Mouse (Mus musculus) adrenal gland, postnatal 0 days (tissue): ENCODE data around the gene Samm50. TPM values are rescaled to one million over a fixed set of nuclear protein-coding genes. Genes with fewer than 3 reads are reported as not detected.

Experiments
- microRNA-seq: library from miRNA; unstranded; fragments of <30 nt; microRNA quantifications from one replicate; pipeline ENCODE4, GENCODE M21; 2016; ENCODE audit warnings: borderline replicate concordance; ENCODE audit not compliant: insufficient number of aligned reads
- polyA plus RNA-seq: library from polyadenylated mRNA; unstranded; fragments of >200 nt; fragmentation: Nextera tagmentation; extraction: Ambion mirVana; gene quantifications from 2 replicates; pipeline ENCODE4 v1.2.1, GENCODE M21; 2015

The Samm50 gene
- 69.1 and 127 TPM in 2 replicates for polyA plus RNA-seq

DNA sequence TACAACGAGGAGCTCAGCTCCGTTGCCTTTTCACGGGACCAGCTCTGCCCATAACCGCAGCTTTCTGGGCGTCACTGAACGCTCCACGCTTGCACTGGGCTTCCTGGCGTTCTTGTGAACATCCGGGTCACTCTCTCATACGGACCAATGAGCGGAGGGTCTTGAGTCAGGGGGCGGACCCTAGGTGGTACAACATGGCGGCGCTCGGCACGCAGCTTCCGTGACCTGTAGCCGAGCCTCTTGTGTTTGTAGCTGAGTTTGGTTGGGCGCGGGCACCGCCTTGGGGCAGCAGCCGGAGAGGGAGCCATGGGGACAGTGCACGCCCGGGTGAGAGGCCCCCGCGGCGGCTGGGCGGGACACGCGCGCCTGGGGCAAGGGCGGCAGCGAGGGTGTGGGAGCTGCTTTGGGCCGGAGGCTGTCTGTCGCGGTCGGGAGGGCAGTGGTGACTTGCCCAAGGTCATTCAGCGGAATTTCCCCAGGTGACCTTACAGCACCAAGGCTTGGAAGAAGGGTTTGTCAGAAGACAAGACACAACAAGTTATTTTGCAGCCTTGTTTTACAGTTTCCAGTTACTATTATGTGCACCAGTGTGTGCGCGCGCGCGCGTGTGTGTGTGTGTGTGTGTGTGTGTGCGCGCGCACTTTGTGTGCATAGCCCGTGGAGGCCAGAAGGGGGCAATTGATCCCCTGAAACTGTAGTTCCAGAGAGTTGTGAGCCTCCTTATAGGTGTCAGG lies at the start of gene Samm50:
Gene Samm50 (plus strand): TSS at position 184 of the 734 bp plus-strand sequence.

DNA sequence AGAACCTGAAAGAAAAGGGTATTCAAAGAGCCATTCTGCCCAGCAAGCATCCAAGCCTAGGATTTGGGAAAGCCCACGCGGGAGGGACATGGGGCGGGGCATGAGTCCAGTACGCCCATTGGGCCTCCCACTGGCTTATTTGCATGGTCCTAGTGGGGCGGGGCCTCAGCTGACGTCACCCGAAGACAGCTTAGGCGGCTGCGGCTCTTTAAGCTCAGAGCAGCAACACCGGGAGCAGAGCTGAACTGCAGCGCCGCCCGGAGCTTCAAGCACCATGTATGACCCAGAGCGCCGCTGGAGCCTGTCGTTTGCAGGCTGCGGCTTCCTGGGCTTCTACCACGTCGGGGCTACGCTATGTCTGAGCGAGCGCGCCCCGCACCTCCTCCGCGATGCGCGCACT lies 24.4 kb upstream of the Samm50 start, which contains the start of gene Pnpla3:
Gene Pnpla3 (plus strand): TSS at position 238 of the 400 bp plus-strand sequence.

DNA sequence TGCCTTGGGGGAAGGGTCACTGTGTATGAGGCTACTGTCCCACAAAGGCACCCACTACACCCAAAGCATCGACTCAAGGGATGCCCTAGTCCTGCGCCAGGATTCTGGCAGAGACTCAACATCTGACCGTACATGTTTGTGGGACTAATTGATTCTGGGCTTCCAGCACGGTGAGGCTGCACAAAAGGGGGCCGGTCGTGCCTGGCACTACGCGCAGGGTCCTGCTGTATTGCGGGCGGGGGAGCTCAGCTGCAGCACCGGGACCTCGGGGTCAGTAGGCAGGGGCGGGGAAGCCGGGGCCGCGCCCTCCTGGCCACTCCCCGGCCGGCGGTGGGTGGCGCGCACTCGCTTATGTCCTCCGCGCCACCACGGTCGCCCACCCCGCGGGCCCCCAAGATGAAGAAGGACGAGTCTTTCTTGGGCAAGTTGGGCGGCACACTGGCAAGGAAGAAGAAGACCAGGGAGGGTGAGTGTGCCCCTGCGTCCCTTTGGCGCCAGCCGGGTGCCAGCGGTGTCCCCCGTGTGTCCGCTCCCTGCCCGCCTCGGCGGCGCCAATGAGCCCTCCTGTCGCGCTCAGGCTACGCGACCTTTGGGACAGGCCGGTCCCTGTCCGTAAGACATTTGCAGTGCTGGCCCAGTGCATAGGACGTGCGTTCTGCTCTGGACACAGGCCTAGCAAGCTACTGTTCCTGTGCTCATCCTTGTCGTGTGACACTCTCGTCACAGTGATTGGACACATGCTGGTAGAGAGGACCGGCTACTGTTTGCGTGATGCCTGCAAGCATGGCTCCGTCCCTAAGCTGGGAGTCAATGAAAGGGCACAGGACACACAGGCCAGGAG lies 39.9 kb downstream of the Samm50 start, which contains the start of gene Parvb:
Gene Parvb (plus strand): TSS at position 323 of the 841 bp plus-strand sequence.

Small RNA genes within 50 kb of the gene (microRNA-seq; reads per million reads assigned to microRNA genes)
- gene Mir6392, result not detected

Other genes starting within 250 kb of the Samm50 start
- gene Efcab6, start 126.9 kb upstream of the Samm50 start, polyA plus RNA-seq, result 0.14 and 0.26 TPM in 2 replicates
- 7.8 and 24.9 TPM in 2 replicates for gene Sult4a1, start 86.5 kb upstream of the Samm50 start, polyA plus RNA-seq
- gene Pnpla5, start 69.1 kb upstream of the Samm50 start, polyA plus RNA-seq, result not detected in 2 replicates
- gene Pnpla3, start 24.4 kb upstream of the Samm50 start, polyA plus RNA-seq, result 0.55 and 1.1 TPM in 2 replicates
- 3.7 and 5.8 TPM in 2 replicates for gene Parvb, start 39.8 kb downstream of the Samm50 start, polyA plus RNA-seq
- gene Parvg, start 131.8 kb downstream of the Samm50 start, polyA plus RNA-seq, result 1.5 and 2.5 TPM in 2 replicates